In genomic region chr10:130370005-130370682, GRCm38 (mm10) we compare ENCODE assay signal across 33 mouse cellular contexts. TPM values are rescaled to one million over a fixed set of nuclear protein-coding genes. Genes with fewer than 3 reads are reported as not detected.
"Had no signal": no experiment of that assay in that cellular context is flagged by ENCODE, and none has a peak within 500 bp of the region (broad histone marks: within the 10 kb centered on the region; RNA-seq: fewer than 3 reads in every experiment).

No protein-coding gene starts in this region.

- H3K9me3 ChIP-seq: heart, embryonic 10.5 days; heart, embryonic 12.5 days; hindbrain, embryonic 10.5 days; hindbrain, embryonic 13.5 days; hindbrain, embryonic 15.5 days; limb, embryonic 10.5 days; limb, embryonic 12.5 days; liver, embryonic 13.5 days had no signal

- DNase-seq: gastrocnemius, postnatal 14 days; gastrocnemius, postnatal 36 days; heart, postnatal 10 days; heart, postnatal 4 days; kidney, adult 11 months; kidney, adult 2 months; kidney, adult 9 months; kidney, postnatal 10 days; kidney, postnatal 25 days; kidney, postnatal 4 days; liver; liver, embryonic 13.5 days had no signal

- H3K4me3 ChIP-seq: heart, embryonic 10.5 days; heart, embryonic 12.5 days; hindbrain, embryonic 10.5 days; hindbrain, embryonic 13.5 days; hindbrain, embryonic 15.5 days; layer of hippocampus, adult 2 months; left cerebral cortex, adult 2 months; limb, embryonic 10.5 days; limb, embryonic 12.5 days; liver, embryonic 13.5 days had no signal

- H3K9ac ChIP-seq: heart, embryonic 12.5 days; hindbrain, embryonic 13.5 days; hindbrain, embryonic 15.5 days; limb, embryonic 12.5 days; liver, embryonic 13.5 days had no signal

- H3K27ac ChIP-seq: heart, embryonic 10.5 days; hindbrain, embryonic 10.5 days; hindbrain, embryonic 13.5 days; hindbrain, embryonic 15.5 days; hindbrain, postnatal 0 days; layer of hippocampus, adult 2 months; left cerebral cortex, adult 2 months; limb, embryonic 10.5 days; limb, embryonic 12.5 days; liver, embryonic 13.5 days had no signal

- H3K36me3 ChIP-seq: heart, embryonic 10.5 days; heart, embryonic 12.5 days; hindbrain, embryonic 10.5 days; hindbrain, embryonic 13.5 days; hindbrain, embryonic 15.5 days; limb, embryonic 10.5 days; limb, embryonic 12.5 days; liver, embryonic 13.5 days had no signal

- H3K4me2 ChIP-seq: heart, embryonic 12.5 days; hindbrain, embryonic 13.5 days; hindbrain, embryonic 15.5 days; limb, embryonic 12.5 days; liver, embryonic 11.5 days; liver, embryonic 13.5 days had no signal

- ATAC-seq: hindbrain, postnatal 0 days; intestine, embryonic 16.5 days had no signal

- H3K27me3 ChIP-seq: heart, embryonic 12.5 days; hindbrain, embryonic 13.5 days; hindbrain, embryonic 15.5 days; limb, embryonic 12.5 days; liver, embryonic 13.5 days had no signal

- H3K4me1 ChIP-seq: heart, embryonic 10.5 days; heart, embryonic 12.5 days; hindbrain, embryonic 10.5 days; hindbrain, embryonic 13.5 days; hindbrain, embryonic 15.5 days; limb, embryonic 10.5 days; limb, embryonic 12.5 days; liver, embryonic 13.5 days had no signal

RNA-seq across cellular contexts. Expression of gene Vmn2r84, which starts 24.0 kb away (rescaled TPM):
- total RNA-seq: gastrocnemius, adult 18-20 months; gastrocnemius, adult 8-10 months; gastrocnemius, postnatal 14 days; gastrocnemius, postnatal 36 days; heart, adult 8-10 months; heart, postnatal 10 days; heart, postnatal 25 days; heart, postnatal 4 days had no signal
- polyA plus RNA-seq: gonadal fat pad, adult 2 months; heart, embryonic 10.5 days; heart, embryonic 12.5 days; heart, embryonic 14.5 days; hindbrain, embryonic 10.5 days; hindbrain, embryonic 13.5 days; intestine, embryonic 14.5 days; intestine, embryonic 16.5 days; kidney, adult 2 months; kidney, embryonic 16.5 days; limb, embryonic 10.5 days; limb, embryonic 12.5 days; liver, embryonic 11.5 days had no signal

RNA-seq across cellular contexts. Expression of gene Tespa1, which starts 47.5 kb away (rescaled TPM):
- total RNA-seq: hindbrain, postnatal 0 days had no signal
- polyA plus RNA-seq: heart, embryonic 14.5 days; hindbrain, embryonic 10.5 days; hindbrain, embryonic 13.5 days; hindbrain, postnatal 0 days; limb, embryonic 10.5 days had no signal

RNA-seq across cellular contexts. Expression of gene Vmn2r85, which starts 59.4 kb away (rescaled TPM):
- total RNA-seq: gastrocnemius, adult 18-20 months; gastrocnemius, adult 8-10 months; gastrocnemius, postnatal 14 days; gastrocnemius, postnatal 36 days; heart, adult 8-10 months; heart, postnatal 10 days; heart, postnatal 25 days; heart, postnatal 4 days had no signal
- polyA plus RNA-seq: gonadal fat pad, adult 2 months; heart, embryonic 10.5 days; heart, embryonic 12.5 days; heart, embryonic 14.5 days; heart, embryonic 16.5 days; hindbrain, embryonic 10.5 days; hindbrain, embryonic 13.5 days; hindbrain, embryonic 15.5 days; intestine, embryonic 14.5 days; intestine, embryonic 16.5 days; kidney, adult 2 months; kidney, embryonic 16.5 days; limb, embryonic 10.5 days; limb, embryonic 12.5 days; liver, embryonic 11.5 days; liver, embryonic 13.5 days had no signal
